Mouse (Mus musculus) right cerebral cortex, postnatal 10 days (tissue): ENCODE data around the gene 4930438A08Rik.
A peak's percentile ranks its signal among the peaks of the same experiment; 100 is the strongest.

Experiments
- DNase-seq, 2 experiments: peaks; one replicate each; pipeline ENCODE4 v3.0.0; 2021; ENCODE audit warnings: low spot score in 2 of 2

4930438A08Rik gene

GRCm38 (mm10) chr11:58323570-58324340, 49.2 kb downstream of the 4930438A08Rik start:
- DNase-seq, result no peak

GRCm38 (mm10) chr11:58324614-58325229, 50.1 kb downstream of the 4930438A08Rik start:
- DNase-seq, result no peak

GRCm38 (mm10) chr11:58326781-58327180, 52.2 kb downstream of the 4930438A08Rik start:
- DNase-seq, result no peak

DNA sequence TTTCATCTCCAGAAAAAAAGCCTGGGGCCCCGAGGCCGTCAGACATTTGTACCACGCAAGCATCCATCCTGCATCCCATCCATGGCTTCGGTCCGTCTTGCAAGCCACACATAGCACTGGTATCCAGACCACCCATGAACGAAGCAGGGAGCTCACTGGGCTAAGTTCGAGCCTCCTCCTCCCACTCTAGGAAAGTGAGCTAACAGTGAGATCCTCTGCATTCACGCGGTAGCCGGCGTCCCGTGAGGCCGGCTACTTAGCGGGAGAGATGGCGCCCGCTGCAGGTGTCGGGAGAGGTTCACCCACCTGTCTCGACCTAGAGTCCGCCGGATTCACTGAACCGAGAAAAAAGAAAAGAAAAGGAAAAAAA, 55.3 kb downstream of the 4930438A08Rik start:
- DNase-seq, result no peak

DNA sequence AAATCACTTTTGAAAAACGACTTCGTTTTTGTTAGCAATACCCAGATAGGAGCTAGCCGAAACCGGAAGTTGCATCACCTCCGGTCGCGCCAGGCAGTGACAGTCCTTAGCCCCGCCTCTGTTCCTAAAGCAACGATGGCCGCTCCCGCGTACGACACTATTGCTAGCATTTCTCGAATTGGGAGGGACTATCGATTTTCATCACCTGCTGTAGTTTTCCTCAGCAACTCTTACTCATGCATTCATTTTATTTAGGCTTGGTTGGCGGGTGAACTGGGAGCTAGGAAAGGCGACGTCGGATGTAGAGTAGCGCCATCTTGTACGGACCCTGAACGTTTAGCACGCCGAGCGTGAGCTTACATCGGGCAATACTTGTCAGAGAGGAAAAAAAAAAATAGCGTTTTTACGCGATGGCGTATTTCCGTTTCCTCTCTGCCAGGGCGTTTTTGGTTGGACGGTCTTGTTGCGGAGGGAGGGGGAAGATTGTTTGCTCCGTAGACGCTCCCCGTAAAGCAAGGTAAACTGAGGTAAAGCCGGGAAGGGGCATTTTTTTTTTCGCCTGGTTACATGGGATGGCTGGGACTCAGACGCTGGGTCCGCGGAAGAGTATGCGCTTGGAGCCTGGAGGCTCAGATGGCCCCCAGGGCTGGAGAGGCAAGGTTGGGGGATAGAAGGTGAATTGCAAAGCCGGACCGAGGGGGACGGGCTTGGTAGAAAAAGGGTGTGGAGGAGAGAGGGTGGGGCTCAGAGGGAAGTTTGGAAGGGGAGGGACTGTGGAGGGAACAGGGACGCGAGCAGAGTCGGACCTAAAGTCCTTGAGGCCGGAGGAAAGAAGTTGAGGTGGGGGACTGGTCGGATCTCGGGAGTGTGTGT, 55.9 kb downstream of the 4930438A08Rik start, which contains the start of the genes Zfp672 and Sh3bp5l:
Gene Zfp672, minus strand, starts transcription at position 64 of the 873 bp plus-strand sequence.
Gene Sh3bp5l, plus strand, starts transcription at position 449 of the 873 bp plus-strand sequence.
- DNase-seq, result peak; percentile 92 to 94

DNA sequence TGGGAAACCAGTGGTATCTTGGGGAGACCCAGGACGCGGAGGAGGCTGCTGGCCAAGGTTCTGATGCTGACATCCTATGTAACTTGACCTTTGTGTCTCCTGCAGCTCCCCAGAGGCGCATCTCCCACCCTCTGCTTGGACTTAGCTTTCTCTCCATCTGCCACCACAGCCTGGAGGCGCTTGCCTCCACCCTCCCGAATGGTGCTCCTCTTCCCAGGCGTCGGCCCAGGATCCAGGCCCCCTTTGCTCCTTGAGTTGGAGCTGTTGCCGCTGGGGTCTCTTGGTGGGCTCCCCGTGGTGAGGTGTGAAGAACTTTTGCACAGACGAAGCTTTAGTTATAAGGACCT, 56.5 kb downstream of the 4930438A08Rik start:
- DNase-seq, result no peak

- DNase-seq, result no peak
Measured at GRCm38 (mm10) chr11:58331546-58331945, 56.9 kb downstream of the 4930438A08Rik start.

GRCm38 (mm10) chr11:58334746-58335145, 60.1 kb downstream of the 4930438A08Rik start:
- no peak for DNase-seq
